In genomic region chr15:81725965-81726364, GRCm38 (mm10) we compare ENCODE assay signal across 22 mouse cellular contexts. TPM values are rescaled to one million over a fixed set of nuclear protein-coding genes. Genes with fewer than 3 reads are reported as not detected.
DNase-seq lines count a peak whose midpoint lies in the region; ATAC-seq and TF ChIP-seq lines count a peak whose summit lies in the region.
"Had no signal": no experiment of that assay in that cellular context is flagged by ENCODE, and none has a peak within 500 bp of the region (broad histone marks: within the 10 kb centered on the region; RNA-seq: fewer than 3 reads in every experiment).

No protein-coding gene starts in this region.

- no peaks in the 10 kb centered on the region for H3K9me3 ChIP-seq in erythroblast, embryonic 14.5 days (ENCODE audit: control insufficient read depth, low read length)
- H3K9me3 ChIP-seq in megakaryocyte, embryonic 14.5 days, result no peaks in the 10 kb centered on the region
- H3K9me3 ChIP-seq in E14TG2a.4 (ENCODE audit: low read length), result no peaks in the 10 kb centered on the region
- H3K9me3 ChIP-seq in G1E (replicated peaks), result no peaks in the 10 kb centered on the region
- H3K9me3 ChIP-seq in midbrain, embryonic 13.5 days, result no peaks in the 10 kb centered on the region
- no peaks in the 10 kb centered on the region for H3K9me3 ChIP-seq in embryonic facial prominence, embryonic 10.5 days
- H3K9me3 ChIP-seq: embryonic facial prominence, embryonic 12.5 days; forebrain, embryonic 13.5 days; forebrain, embryonic 15.5 days had no signal

- H3K4me3 ChIP-seq in erythroblast, embryonic 14.5 days (replicated peaks), result peak overlapping the region; percentile 14
- peak overlapping the region; percentile 33 for H3K4me3 ChIP-seq in megakaryocyte, embryonic 14.5 days (replicated peaks)
- H3K4me3 ChIP-seq in E14TG2a.4 (replicated peaks; ENCODE audit: low read length) (peak overlapping the region; percentile 100), G1E (ENCODE audit: low read depth, low read length) (peak overlapping the region; percentile 52; the same call in 1 of the 2 replicates)
- no peak overlapping the region for H3K4me3 ChIP-seq in midbrain, embryonic 13.5 days (replicated peaks)
- no peak overlapping the region for H3K4me3 ChIP-seq in embryonic facial prominence, embryonic 10.5 days
- H3K4me3 ChIP-seq: embryonic facial prominence, embryonic 12.5 days; forebrain, embryonic 13.5 days; forebrain, embryonic 15.5 days had no signal

- H3K27me3 ChIP-seq in erythroblast, embryonic 14.5 days (ENCODE audit: control insufficient read depth), result no peaks in the 10 kb centered on the region
- H3K27me3 ChIP-seq in megakaryocyte, embryonic 14.5 days (replicated peaks), result no peaks in the 10 kb centered on the region
- no peaks in the 10 kb centered on the region for H3K27me3 ChIP-seq in E14TG2a.4 (ENCODE audit: insufficient read depth, low read length)
- H3K27me3 ChIP-seq in G1E (ENCODE audit: insufficient read depth, low read length), result no peaks in the 10 kb centered on the region
- no peaks in the 10 kb centered on the region for H3K27me3 ChIP-seq in midbrain, embryonic 13.5 days
- no peaks in the 10 kb centered on the region for H3K27me3 ChIP-seq in embryonic facial prominence, embryonic 10.5 days (replicated peaks; ENCODE audit: low read depth, poor library complexity, severe bottlenecking)
- H3K27me3 ChIP-seq: embryonic facial prominence, embryonic 12.5 days; forebrain, embryonic 13.5 days; forebrain, embryonic 15.5 days had no signal

- ATAC-seq in erythroblast, adult 5-6 weeks (replicated peaks; ENCODE audit: low FRiP score, poor library complexity, severe bottlenecking), result no peak
- no peak for ATAC-seq in megakaryocyte, adult 5-6 weeks (ENCODE audit: poor library complexity, severe bottlenecking)
- no peak for ATAC-seq in G1E (ENCODE audit: extremely low read depth, insufficient number of reproducible peaks, low FRiP score, poor library complexity, severe bottlenecking)
- no peak for ATAC-seq in midbrain, embryonic 13.5 days
- ATAC-seq: forebrain, embryonic 13.5 days; forebrain, embryonic 15.5 days; forebrain, postnatal 0 days had no signal

- H3K27ac ChIP-seq in midbrain, embryonic 13.5 days, result no peak overlapping the region
- H3K27ac ChIP-seq in embryonic facial prominence, embryonic 10.5 days (replicated peaks), result no peak overlapping the region
- H3K27ac ChIP-seq: embryonic facial prominence, embryonic 12.5 days; forebrain, embryonic 13.5 days; forebrain, embryonic 15.5 days had no signal

- H3K9ac ChIP-seq in midbrain, embryonic 13.5 days (replicated peaks), result no peak overlapping the region
- H3K9ac ChIP-seq: embryonic facial prominence, embryonic 12.5 days; forebrain, embryonic 15.5 days; forebrain, postnatal 0 days had no signal

- TF ChIP-seq CTCF in E14TG2a.4 (conservative IDR thresholded peaks at IDR 0.05; ENCODE audit: low read length) (no peak), G1E (IDR thresholded peaks at IDR 0.05; ENCODE audit: low read depth, low read length) (no peak)

- no peak for DNase-seq in G1E (ENCODE audit: low spot score)
- no peak for DNase-seq in embryonic facial prominence, embryonic 10.5 days (ENCODE audit: low spot score)
- DNase-seq: adrenal gland, adult 2 months; adrenal gland, postnatal 10 days; adrenal gland, postnatal 25 days; cerebellum, adult 11 months; cerebellum, adult 18-20 months; cerebellum, adult 8-10 months; cerebellum, postnatal 10 days; cerebellum, postnatal 36 days; embryo, embryonic 11 days; forebrain, postnatal 0 days had no signal

- H3K4me2 ChIP-seq in midbrain, embryonic 13.5 days (replicated peaks), result no peak overlapping the region
- H3K4me2 ChIP-seq: embryonic facial prominence, embryonic 12.5 days; forebrain, embryonic 13.5 days; forebrain, embryonic 15.5 days had no signal

- H3K36me3 ChIP-seq in erythroblast, embryonic 14.5 days (ENCODE audit: control insufficient read depth), result peaks cover 74% of the 10 kb centered on the region
- peaks cover 57% of the 10 kb centered on the region for H3K36me3 ChIP-seq in megakaryocyte, embryonic 14.5 days (replicated peaks; ENCODE audit: low read length)
- peaks cover 76% of the 10 kb centered on the region for H3K36me3 ChIP-seq in E14TG2a.4 (ENCODE audit: insufficient read depth, low read length)
- H3K36me3 ChIP-seq in G1E (replicated peaks), result peaks cover 69% of the 10 kb centered on the region
- peaks cover 36% of the 10 kb centered on the region for H3K36me3 ChIP-seq in midbrain, embryonic 13.5 days
- peaks cover 62% of the 10 kb centered on the region for H3K36me3 ChIP-seq in embryonic facial prominence, embryonic 10.5 days (replicated peaks)

- 93% methylated on average over 8 of the region's 8 CpGs for WGBS in midbrain, embryonic 13.5 days
- 97% methylated on average over 8 of the region's 8 CpGs for WGBS in embryonic facial prominence, embryonic 10.5 days

- peaks cover 35% of the 10 kb centered on the region for H3K4me1 ChIP-seq in erythroblast, embryonic 14.5 days (ENCODE audit: control insufficient read depth)
- H3K4me1 ChIP-seq in megakaryocyte, embryonic 14.5 days, result peaks cover 36% of the 10 kb centered on the region
- H3K4me1 ChIP-seq in E14TG2a.4 (replicated peaks; ENCODE audit: low read depth, low read length) (peaks cover 78% of the 10 kb centered on the region), G1E (ENCODE audit: insufficient read depth, low read depth, low read length) (peaks cover 40% of the 10 kb centered on the region)
- peaks cover 29% of the 10 kb centered on the region for H3K4me1 ChIP-seq in midbrain, embryonic 13.5 days (replicated peaks)
- H3K4me1 ChIP-seq in embryonic facial prominence, embryonic 10.5 days, result peaks cover 19% of the 10 kb centered on the region

RNA-seq across cellular contexts. Expression of gene Zc3h7b, which starts 18.9 kb away (rescaled TPM):
- polyA plus RNA-seq in erythroblast, embryonic 14.5 days (2012), result 0.78 and 0.85 TPM in 2 replicates
- total RNA-seq in erythroblast, adult 5-6 weeks (2015; ENCODE audit: low replicate concordance), result 2.5 and 3.1 TPM in 2 replicates
- 2.0 and 4.2 TPM in 2 replicates for total RNA-seq in erythroblast, adult 5-6 weeks (2017; ENCODE audit: low replicate concordance)
- 15.0 and 23.1 TPM in 2 replicates for polyA plus RNA-seq in megakaryocyte, embryonic 14.5 days (2012; ENCODE audit: insufficient read depth, low replicate concordance)
- 5.8 and 6.2 TPM in 2 replicates for total RNA-seq in megakaryocyte, adult 5-6 weeks (2015)
- 5.5 and 7.0 TPM in 2 replicates for total RNA-seq in megakaryocyte, adult 5-6 weeks (2017)
- 37.5 and 39.8 TPM in 2 replicates for total RNA-seq in G1E (2014; fragmentation: Nextera tagmentation)
- 14.2 and 14.3 TPM in 2 replicates for total RNA-seq in G1E (2017)
- polyA plus RNA-seq in G1E (2012), result 66.6 and 76.7 TPM in 2 replicates
- 41.6 and 48.4 TPM in 2 replicates for polyA plus RNA-seq in midbrain, embryonic 13.5 days (2015; fragmentation: Nextera tagmentation; extraction: Ambion mirVana)
- polyA plus RNA-seq in embryonic facial prominence, embryonic 10.5 days (2016; fragmentation: Nextera tagmentation; extraction: Ambion mirVana), result 50.3 and 52.0 TPM in 2 replicates

RNA-seq across cellular contexts. Expression of gene Rangap1, which starts 19.4 kb away (rescaled TPM):
- polyA plus RNA-seq in erythroblast, embryonic 14.5 days (2012), result 43.1 and 44.2 TPM in 2 replicates
- 8.3 and 19.4 TPM in 2 replicates for total RNA-seq in erythroblast, adult 5-6 weeks (2015; ENCODE audit: low replicate concordance)
- total RNA-seq in erythroblast, adult 5-6 weeks (2017; ENCODE audit: low replicate concordance), result 34.2 and 41.5 TPM in 2 replicates
- 150 and 284 TPM in 2 replicates for polyA plus RNA-seq in megakaryocyte, embryonic 14.5 days (2012; ENCODE audit: insufficient read depth, low replicate concordance)
- 29.8 and 32.0 TPM in 2 replicates for total RNA-seq in megakaryocyte, adult 5-6 weeks (2015)
- 76.5 and 79.1 TPM in 2 replicates for total RNA-seq in megakaryocyte, adult 5-6 weeks (2017)
- total RNA-seq in G1E (2014; fragmentation: Nextera tagmentation) (58.2 and 71.6 TPM in 2 replicates), G1E (2017) (114 and 115 TPM in 2 replicates)
- 183 and 245 TPM in 2 replicates for polyA plus RNA-seq in G1E (2012)
- 140 and 145 TPM in 2 replicates for polyA plus RNA-seq in midbrain, embryonic 13.5 days (2015; fragmentation: Nextera tagmentation; extraction: Ambion mirVana)
- 161 and 173 TPM in 2 replicates for polyA plus RNA-seq in embryonic facial prominence, embryonic 10.5 days (2016; fragmentation: Nextera tagmentation; extraction: Ambion mirVana)

RNA-seq across cellular contexts. Expression of gene Chadl, which starts 28.9 kb away (rescaled TPM):
- polyA plus RNA-seq in erythroblast, embryonic 14.5 days (2012), result 0.03 TPM in 1 of 2 replicates, not detected in the other
- not detected in 2 replicates for total RNA-seq in erythroblast, adult 5-6 weeks (2015; ENCODE audit: low replicate concordance)
- total RNA-seq in erythroblast, adult 5-6 weeks (2017; ENCODE audit: low replicate concordance), result 0.14 TPM in 1 of 2 replicates, not detected in the other
- polyA plus RNA-seq in megakaryocyte, embryonic 14.5 days (2012; ENCODE audit: insufficient read depth, low replicate concordance), result not detected in 2 replicates
- total RNA-seq in megakaryocyte, adult 5-6 weeks (2015), result 0.13 TPM in 1 of 2 replicates, not detected in the other
- not detected in 2 replicates for total RNA-seq in megakaryocyte, adult 5-6 weeks (2017)
- total RNA-seq in G1E (2014; fragmentation: Nextera tagmentation) (not detected in 2 replicates), G1E (2017) (0.05 and 0.17 TPM in 2 replicates)
- not detected in 2 replicates for polyA plus RNA-seq in G1E (2012)
- polyA plus RNA-seq in midbrain, embryonic 13.5 days (2015; fragmentation: Nextera tagmentation; extraction: Ambion mirVana), result 9.6 and 11.9 TPM in 2 replicates
- polyA plus RNA-seq in embryonic facial prominence, embryonic 10.5 days (2016; fragmentation: Nextera tagmentation; extraction: Ambion mirVana), result 1.5 and 1.7 TPM in 2 replicates
- total RNA-seq: common myeloid progenitor, adult 5-6 weeks had no signal

Comparison
In these comparisons a context has a peak if more than half of its experiments do, and no peak if none do; other contexts are left out.
1. H3K4me3 ChIP-seq: peak in erythroblast, embryonic 14.5 days (single experiment), megakaryocyte, embryonic 14.5 days (single experiment), E14TG2a.4 (single experiment) and G1E (single experiment); none in midbrain, embryonic 13.5 days (single experiment) and embryonic facial prominence, embryonic 10.5 days (single experiment).